Mouse (Mus musculus) bone marrow macrophage, adult 2 months (primary cell): ENCODE data around the gene Efnb1.

Source experiments
- CTCF ChIP-seq: IDR thresholded peaks from 2 replicates; pipeline ENCODE4 v1.5.1; 2012; ENCODE audit warnings: low read depth, mild to moderate bottlenecking, low read length, moderate library complexity
- POLR2A ChIP-seq: IDR thresholded peaks from 2 replicates; pipeline ENCODE4 v1.6.1; 2012; ENCODE audit warnings: mild to moderate bottlenecking, low read depth, low read length, borderline replicate concordance

GRCm38 (mm10) chrX:99092704-99093103 is 43.2 kb upstream of the Efnb1 start:
- TF ChIP-seq CTCF (no peak), POLR2A (no peak)
